Mouse (Mus musculus): Measurements from ENCODE around the gene Gramd1c. TPM values are rescaled to one million over a fixed set of nuclear protein-coding genes. Genes with fewer than 3 reads are reported as not detected.
A peak's percentile ranks its signal among the peaks of the same experiment; 100 is the strongest.

Gene Gramd1c
- polyA plus RNA-seq, 1 experiment from 2014 or later = 3.4 TPM

- Histone ChIP-seq H3K9me3 (no peaks in the 10 kb centered on the region), H3K27ac (no peak overlapping the region), H3K27me3 (replicated peaks) (no peaks in the 10 kb centered on the region), H3K4me3 (no peak overlapping the region), H3K4me1 (no peaks in the 10 kb centered on the region), H3K36me3 (no peaks in the 10 kb centered on the region), H3K4me2 (replicated peaks) (no peak overlapping the region), H3K9ac (no peak overlapping the region)
- no peak for ATAC-seq (ENCODE audit: low FRiP score, low read depth)
- 81% methylated on average over 4 of the region's 4 CpGs for WGBS
Observed at GRCm38 (mm10) chr16:43940846-43941245, 122.3 kb downstream of the Gramd1c start.

- H3K9me3 ChIP-seq = no peaks in the 10 kb centered on the region
- no peak overlapping the region for H3K4me3 ChIP-seq
- ATAC-seq (ENCODE audit: low FRiP score, low read depth) = no peak
- no peak overlapping the region for H3K4me2 ChIP-seq (replicated peaks)
- H3K9ac ChIP-seq = no peak overlapping the region
- H3K4me1 ChIP-seq = no peaks in the 10 kb centered on the region
- H3K36me3 ChIP-seq = no peaks in the 10 kb centered on the region
- H3K27me3 ChIP-seq (replicated peaks) = no peaks in the 10 kb centered on the region
- no peak overlapping the region for H3K27ac ChIP-seq
- WGBS = 80% methylated on average over 3 of the region's 3 CpGs
Observed at GRCm38 (mm10) chr16:43935892-43936291, 127.3 kb downstream of the Gramd1c start.

- Histone ChIP-seq H3K4me3 (no peak overlapping the region), H3K9me3 (no peaks in the 10 kb centered on the region), H3K9ac (no peak overlapping the region), H3K4me1 (no peaks in the 10 kb centered on the region), H3K27ac (no peak overlapping the region), H3K36me3 (no peaks in the 10 kb centered on the region), H3K4me2 (replicated peaks) (no peak overlapping the region), H3K27me3 (replicated peaks) (no peaks in the 10 kb centered on the region)
- no peak for ATAC-seq (ENCODE audit: low FRiP score, low read depth)
- 82% methylated on average over 3 of the region's 3 CpGs for WGBS
Observed at GRCm38 (mm10) chr16:43935367-43935766, 127.8 kb downstream of the Gramd1c start.

GRCm38 (mm10) chr16:43934856-43935255 is 128.3 kb downstream of the Gramd1c start:
- Histone ChIP-seq H3K4me3 (no peak overlapping the region), H3K4me2 (replicated peaks) (no peak overlapping the region), H3K9me3 (no peaks in the 10 kb centered on the region), H3K9ac (no peak overlapping the region), H3K27me3 (replicated peaks) (no peaks in the 10 kb centered on the region), H3K27ac (no peak overlapping the region), H3K36me3 (no peaks in the 10 kb centered on the region), H3K4me1 (no peaks in the 10 kb centered on the region)
- ATAC-seq (ENCODE audit: low FRiP score, low read depth) = no peak
- WGBS = 86% methylated on average over 8 of the region's 8 CpGs

GRCm38 (mm10) chr16:43933041-43933440 is 130.1 kb downstream of the Gramd1c start:
- Histone ChIP-seq H3K9me3 (no peaks in the 10 kb centered on the region), H3K36me3 (no peaks in the 10 kb centered on the region), H3K9ac (no peak overlapping the region), H3K4me3 (no peak overlapping the region), H3K27ac (no peak overlapping the region), H3K4me2 (replicated peaks) (no peak overlapping the region), H3K4me1 (no peaks in the 10 kb centered on the region), H3K27me3 (replicated peaks) (no peaks in the 10 kb centered on the region)
- ATAC-seq (ENCODE audit: low FRiP score, low read depth) = no peak
- 88% methylated on average over 6 of the region's 6 CpGs for WGBS

- H3K36me3 ChIP-seq = no peaks in the 10 kb centered on the region
- ATAC-seq (ENCODE audit: low FRiP score, low read depth) = peak; percentile 59; the same call in 1 of the 2 replicates
- 91% methylated on average over 7 of the region's 7 CpGs for WGBS
Observed at GRCm38 (mm10) chr16:43932319-43932718, 130.8 kb downstream of the Gramd1c start.

GRCm38 (mm10) chr16:43931502-43931901 is 131.6 kb downstream of the Gramd1c start:
- H3K4me2 ChIP-seq (replicated peaks) = no peak overlapping the region
- no peaks in the 10 kb centered on the region for H3K9me3 ChIP-seq
- no peak overlapping the region for H3K4me3 ChIP-seq
- ATAC-seq (ENCODE audit: low FRiP score, low read depth) = peak; percentile 87
- no peak overlapping the region for H3K9ac ChIP-seq
- WGBS = 40% methylated on average over 3 of the region's 3 CpGs
- H3K36me3 ChIP-seq = no peaks in the 10 kb centered on the region
- H3K27ac ChIP-seq = no peak overlapping the region
- H3K27me3 ChIP-seq (replicated peaks) = no peaks in the 10 kb centered on the region
- H3K4me1 ChIP-seq = no peaks in the 10 kb centered on the region

More at GRCm38 (mm10) chr16:43932319-43932718, 130.8 kb downstream of the Gramd1c start:
- no peak overlapping the region for H3K4me3 ChIP-seq
- H3K9ac ChIP-seq = no peak overlapping the region
- H3K4me2 ChIP-seq (replicated peaks) = no peak overlapping the region
- no peak overlapping the region for H3K27ac ChIP-seq
- no peaks in the 10 kb centered on the region for H3K27me3 ChIP-seq (replicated peaks)
- no peaks in the 10 kb centered on the region for H3K9me3 ChIP-seq
- H3K4me1 ChIP-seq = no peaks in the 10 kb centered on the region

GRCm38 (mm10) chr16:43930577-43930976 is 132.6 kb downstream of the Gramd1c start:
- ATAC-seq (ENCODE audit: low FRiP score, low read depth) = no peak
- H3K4me2 ChIP-seq (replicated peaks) = no peak overlapping the region

More at GRCm38 (mm10) chr16:43930577-43930976, 132.6 kb downstream of the Gramd1c start:
- Histone ChIP-seq H3K27ac (no peak overlapping the region), H3K4me1 (no peaks in the 10 kb centered on the region), H3K4me3 (no peak overlapping the region), H3K9ac (no peak overlapping the region), H3K9me3 (no peaks in the 10 kb centered on the region), H3K27me3 (replicated peaks) (no peaks in the 10 kb centered on the region), H3K36me3 (no peaks in the 10 kb centered on the region)

Small RNA genes within 50 kb of the gene (microRNA-seq; reads per million reads assigned to microRNA genes)
- gene Mir3470b = not detected

Other genes with a start within 250 kb of the Gramd1c start
- gene Ccdc191, start 173.5 kb downstream of the Gramd1c start, polyA plus RNA-seq (2016; fragmentation: Nextera tagmentation; extraction: Ambion mirVana) = 11.3 and 14.1 TPM in 2 replicates
- gene Qtrt2, start 136.5 kb downstream of the Gramd1c start, polyA plus RNA-seq (2016; fragmentation: Nextera tagmentation; extraction: Ambion mirVana) = 24.8 and 25.8 TPM in 2 replicates
- gene Zdhhc23, start 83.6 kb downstream of the Gramd1c start, polyA plus RNA-seq (2016; fragmentation: Nextera tagmentation; extraction: Ambion mirVana) = 0.64 and 0.91 TPM in 2 replicates
- 59.2 and 72.1 TPM in 2 replicates for gene Atp6v1a, start 76.4 kb upstream of the Gramd1c start, polyA plus RNA-seq (2016; fragmentation: Nextera tagmentation; extraction: Ambion mirVana)
- gene Naa50, start 76.5 kb upstream of the Gramd1c start, polyA plus RNA-seq (2016; fragmentation: Nextera tagmentation; extraction: Ambion mirVana) = 83.2 and 86.0 TPM in 2 replicates
- gene Usf3, start 109.9 kb upstream of the Gramd1c start, polyA plus RNA-seq (2016; fragmentation: Nextera tagmentation; extraction: Ambion mirVana) = 3.3 and 3.7 TPM in 2 replicates

Data from neural tube, embryonic 12.5 days (tissue).